Mouse (Mus musculus): ENCODE measurements at regions not wholly inside any gene's neighbourhood (a gene's known extent, or its start where the extent isn't known, plus 50 kb on each side); places are given as distances from the start of the nearest gene placed in this dataset.
A peak's percentile ranks its signal among the peaks of the same experiment; 100 is the strongest.

- no peak for DNase-seq (ENCODE audit: low spot score in 2 of 2)
These were observed 135.1 kb downstream of the Tomm20 start for GRCm38 (mm10) chr8:126810516-126810915.

GRCm38 (mm10) chr8:126809321-126809720, 136.3 kb downstream of the Tomm20 start:
- DNase-seq (ENCODE audit: low spot score in 2 of 2), result no peak

- DNase-seq (ENCODE audit: low spot score in 2 of 2), result no peak
These were observed 137.1 kb downstream of the Tomm20 start for GRCm38 (mm10) chr8:126808496-126808895.

- DNase-seq (ENCODE audit: low spot score in 2 of 2), result no peak
These were observed 138.4 kb downstream of the Tomm20 start for GRCm38 (mm10) chr8:126807171-126807768.

- no peak for DNase-seq (ENCODE audit: low spot score in 2 of 2)
These were observed 139.1 kb downstream of the Tomm20 start for GRCm38 (mm10) chr8:126806591-126806990.

GRCm38 (mm10) chr8:126806181-126806560, 139.5 kb downstream of the Tomm20 start:
- DNase-seq (ENCODE audit: low spot score in 2 of 2), result peak in 1 of 2 experiments; percentile 36

- DNase-seq (ENCODE audit: low spot score in 2 of 2), result peak in 1 of 2 experiments; percentile 48
These were observed 140.1 kb downstream of the Tomm20 start for GRCm38 (mm10) chr8:126805365-126806180.

- peak in 1 of 2 experiments; percentile 37 for DNase-seq (ENCODE audit: low spot score in 2 of 2)
These were observed 141.5 kb downstream of the Tomm20 start for GRCm38 (mm10) chr8:126804115-126804514.

GRCm38 (mm10) chr8:126802641-126803040, 143.0 kb downstream of the Tomm20 start:
- no peak for DNase-seq (ENCODE audit: low spot score in 2 of 2)

GRCm38 (mm10) chr8:126800976-126801375, 144.7 kb downstream of the Tomm20 start:
- no peak for DNase-seq (ENCODE audit: low spot score in 2 of 2)

- DNase-seq (ENCODE audit: low spot score in 2 of 2), result no peak
These were observed 147.9 kb downstream of the Tomm20 start for GRCm38 (mm10) chr8:126797571-126798334.

GRCm38 (mm10) chr8:126793657-126794056, 152.0 kb downstream of the Tomm20 start:
- DNase-seq (ENCODE audit: low spot score in 2 of 2), result no peak

- no peak for DNase-seq (ENCODE audit: low spot score in 2 of 2)
These were observed 154.6 kb downstream of the Tomm20 start for GRCm38 (mm10) chr8:126791069-126791468.

- DNase-seq (ENCODE audit: low spot score in 2 of 2), result no peak
These were observed 155.4 kb downstream of the Tomm20 start for GRCm38 (mm10) chr8:126790214-126790613.

- DNase-seq (ENCODE audit: low spot score in 2 of 2), result no peak
These were observed 156.6 kb downstream of the Tomm20 start for GRCm38 (mm10) chr8:126789076-126789475.

- DNase-seq (ENCODE audit: low spot score in 2 of 2), result no peak
These were observed 157.0 kb downstream of the Tomm20 start for GRCm38 (mm10) chr8:126788669-126789068.

GRCm38 (mm10) chr8:126787398-126787797, 158.2 kb downstream of the Tomm20 start:
- no peak for DNase-seq (ENCODE audit: low spot score in 2 of 2)

GRCm38 (mm10) chr8:126785211-126785610, 160.4 kb downstream of the Tomm20 start:
- DNase-seq (ENCODE audit: low spot score in 2 of 2), result no peak

- no peak for DNase-seq (ENCODE audit: low spot score in 2 of 2)
These were observed 161.0 kb downstream of the Tomm20 start for GRCm38 (mm10) chr8:126784604-126785003.

- no peak for DNase-seq (ENCODE audit: low spot score in 2 of 2)
These were observed 161.8 kb downstream of the Tomm20 start for GRCm38 (mm10) chr8:126783703-126784440.

- no peak for DNase-seq (ENCODE audit: low spot score in 2 of 2)
These were observed 167.0 kb downstream of the Tomm20 start for GRCm38 (mm10) chr8:126778673-126779072.

GRCm38 (mm10) chr8:126778131-126778530, 167.5 kb downstream of the Tomm20 start:
- DNase-seq (ENCODE audit: low spot score in 2 of 2), result no peak
